Mouse (Mus musculus) cerebellum, adult 2 months (tissue): ENCODE data around the gene Ofcc1.

ENCODE experiments used
- CTCF ChIP-seq: fragments of 200-500 bp; IDR thresholded peaks from 2 replicates; pipeline ENCODE4 v1.5.1; 2011; ENCODE audit warnings: low read depth, mild to moderate bottlenecking, control low read depth, low read length, moderate library complexity, borderline replicate concordance; ENCODE audit not compliant: insufficient read depth
- POLR2A ChIP-seq: fragments of 200-500 bp; IDR thresholded peaks from 2 replicates; pipeline ENCODE4 v1.6.1; 2011; ENCODE audit warnings: low read length, control low read depth, borderline replicate concordance; ENCODE audit not compliant: insufficient read depth

DNA sequence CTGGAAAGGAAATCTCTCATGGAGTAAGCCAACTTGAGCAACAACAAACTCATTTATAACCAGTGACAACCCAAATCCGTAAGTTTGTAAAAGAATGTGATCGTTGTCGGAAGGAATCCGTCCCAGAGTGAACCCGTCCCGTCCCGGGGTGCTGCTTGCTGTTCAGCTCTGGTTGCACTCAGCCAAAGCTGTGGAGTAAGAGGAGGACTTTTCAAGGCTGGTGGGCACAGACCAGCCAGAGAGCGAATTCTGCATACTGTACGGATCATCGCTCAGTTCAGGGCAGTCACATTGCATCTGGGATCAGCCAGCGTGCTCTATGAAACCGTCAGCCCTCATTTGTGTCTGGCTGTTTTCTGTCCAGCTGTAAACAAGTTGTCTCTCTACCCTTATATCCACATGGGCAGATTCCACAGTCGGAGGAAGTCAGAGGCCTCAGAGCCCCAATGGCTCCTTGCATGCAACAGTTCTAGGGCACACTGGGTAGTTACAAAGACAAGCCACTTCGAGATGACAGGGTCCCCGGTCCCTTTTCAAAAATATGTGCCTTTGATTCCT, 75.9 kb downstream of the Ofcc1 start:
- TF ChIP-seq CTCF = no peak
- TF ChIP-seq POLR2A = no peak
